Mouse (Mus musculus): Measurements from ENCODE around the gene Cped1. TPM values are rescaled to one million over a fixed set of nuclear protein-coding genes. Genes with fewer than 3 reads are reported as not detected.

Gene Cped1
- polyA plus RNA-seq, 1 experiment from 2014 or later = 30.3 TPM

GRCm38 (mm10) chr6:22047101-22047500 lies 61.4 kb downstream of the Cped1 start:
- H3K9me3 ChIP-seq (replicated peaks) = no peaks in the 10 kb centered on the region
- H3K4me3 ChIP-seq (replicated peaks) = no peak overlapping the region
- ATAC-seq (ENCODE audit: insufficient number of reproducible peaks, low FRiP score, low TSS enrichment, low read depth) = no peak
- 87% methylated on average over 2 of the region's 2 CpGs for WGBS
- H3K27ac ChIP-seq (replicated peaks) = no peak overlapping the region
- no peaks in the 10 kb centered on the region for H3K36me3 ChIP-seq
- H3K9ac ChIP-seq = no peak overlapping the region
- no peak overlapping the region for H3K4me2 ChIP-seq (replicated peaks)
- 0 out of 2 replicates have a peak, but pooled peaks cover 4% of the 10 kb centered on the region for H3K4me1 ChIP-seq
- H3K27me3 ChIP-seq = no peaks in the 10 kb centered on the region

GRCm38 (mm10) chr6:22049093-22049492 lies 63.4 kb downstream of the Cped1 start:
- H3K9me3 ChIP-seq (replicated peaks) = no peaks in the 10 kb centered on the region
- H3K9ac ChIP-seq = no peak overlapping the region
- peak overlapping the region; percentile 10; the same call in 1 of the 2 replicates for H3K4me2 ChIP-seq (replicated peaks)
- 33% methylated on average over 5 of the region's 5 CpGs for WGBS
- H3K36me3 ChIP-seq = no peaks in the 10 kb centered on the region
- no peak overlapping the region for H3K4me3 ChIP-seq (replicated peaks)
- no peaks in the 10 kb centered on the region for H3K27me3 ChIP-seq
- peak overlapping the region; percentile 72; the same call in 1 of the 2 replicates for H3K27ac ChIP-seq (replicated peaks)
- 0 out of 2 replicates have a peak, but pooled peaks cover 4% of the 10 kb centered on the region for H3K4me1 ChIP-seq
- ATAC-seq (ENCODE audit: insufficient number of reproducible peaks, low FRiP score, low TSS enrichment, low read depth) = no peak

- Histone ChIP-seq H3K4me2 (replicated peaks) (no peak overlapping the region), H3K4me3 (replicated peaks) (no peak overlapping the region), H3K9ac (no peak overlapping the region), H3K27me3 (no peaks in the 10 kb centered on the region), H3K27ac (replicated peaks) (no peak overlapping the region), H3K9me3 (replicated peaks) (no peaks in the 10 kb centered on the region), H3K4me1 (0 out of 2 replicates have a peak, but pooled peaks cover 4% of the 10 kb centered on the region), H3K36me3 (no peaks in the 10 kb centered on the region)
- ATAC-seq (ENCODE audit: insufficient number of reproducible peaks, low FRiP score, low TSS enrichment, low read depth) = no peak
- 87% methylated on average over 3 of the region's 3 CpGs for WGBS
These were observed 65.8 kb downstream of the Cped1 start for GRCm38 (mm10) chr6:22051526-22051925.

- 0 out of 2 replicates have a peak, but pooled peaks cover 4% of the 10 kb centered on the region for H3K4me1 ChIP-seq
- H3K36me3 ChIP-seq = no peaks in the 10 kb centered on the region
- no peak overlapping the region for H3K4me2 ChIP-seq (replicated peaks)
- H3K9me3 ChIP-seq (replicated peaks) = no peaks in the 10 kb centered on the region
- no peak overlapping the region for H3K9ac ChIP-seq
- no peak for ATAC-seq (ENCODE audit: insufficient number of reproducible peaks, low FRiP score, low TSS enrichment, low read depth)
- H3K27ac ChIP-seq (replicated peaks) = no peak overlapping the region
- WGBS = 93% methylated on average over 3 of the region's 3 CpGs
- H3K27me3 ChIP-seq = no peaks in the 10 kb centered on the region
- no peak overlapping the region for H3K4me3 ChIP-seq (replicated peaks)
These were observed 67.3 kb downstream of the Cped1 start for GRCm38 (mm10) chr6:22053014-22053413.

- 79% methylated on average over 4 of the region's 4 CpGs for WGBS
These were observed 78.6 kb downstream of the Cped1 start for GRCm38 (mm10) chr6:22064341-22064740.

GRCm38 (mm10) chr6:22070603-22071322 lies 85.0 kb downstream of the Cped1 start:
- 72% methylated on average over 15 of the region's 15 CpGs for WGBS
- peak overlapping the region; percentile 30 for H3K4me2 ChIP-seq (replicated peaks)
- no peaks in the 10 kb centered on the region for H3K9me3 ChIP-seq (replicated peaks)
- H3K4me3 ChIP-seq (replicated peaks) = peak overlapping the region; percentile 7
- no peak overlapping the region for H3K27ac ChIP-seq (replicated peaks)
- no peaks in the 10 kb centered on the region for H3K4me1 ChIP-seq
- no peaks in the 10 kb centered on the region for H3K36me3 ChIP-seq
- no peaks in the 10 kb centered on the region for H3K27me3 ChIP-seq
- H3K9ac ChIP-seq = no peak overlapping the region
- ATAC-seq (ENCODE audit: insufficient number of reproducible peaks, low FRiP score, low TSS enrichment, low read depth) = no peak

More at GRCm38 (mm10) chr6:22064341-22064740, 78.6 kb downstream of the Cped1 start:
- Histone ChIP-seq H3K4me3 (replicated peaks) (no peak overlapping the region), H3K4me1 (no peaks in the 10 kb centered on the region), H3K9ac (no peak overlapping the region), H3K27ac (replicated peaks) (no peak overlapping the region), H3K4me2 (replicated peaks) (no peak overlapping the region), H3K36me3 (no peaks in the 10 kb centered on the region), H3K9me3 (replicated peaks) (no peaks in the 10 kb centered on the region), H3K27me3 (no peaks in the 10 kb centered on the region)
- ATAC-seq (ENCODE audit: insufficient number of reproducible peaks, low FRiP score, low TSS enrichment, low read depth) = no peak

- ATAC-seq (ENCODE audit: insufficient number of reproducible peaks, low FRiP score, low TSS enrichment, low read depth) = no peak
These were observed 85.7 kb downstream of the Cped1 start for GRCm38 (mm10) chr6:22071323-22071840.

GRCm38 (mm10) chr6:22072737-22073136 lies 87.0 kb downstream of the Cped1 start:
- no peak overlapping the region for H3K27ac ChIP-seq (replicated peaks)
- H3K27me3 ChIP-seq = no peaks in the 10 kb centered on the region
- H3K36me3 ChIP-seq = no peaks in the 10 kb centered on the region
- H3K4me2 ChIP-seq (replicated peaks) = no peak overlapping the region
- no peaks in the 10 kb centered on the region for H3K9me3 ChIP-seq (replicated peaks)
- H3K4me1 ChIP-seq = no peaks in the 10 kb centered on the region
- no peak for ATAC-seq (ENCODE audit: insufficient number of reproducible peaks, low FRiP score, low TSS enrichment, low read depth)
- H3K4me3 ChIP-seq (replicated peaks) = no peak overlapping the region
- H3K9ac ChIP-seq = no peak overlapping the region
- 82% methylated on average over 4 of the region's 4 CpGs for WGBS

More at GRCm38 (mm10) chr6:22071323-22071840, 85.7 kb downstream of the Cped1 start:
- 30% methylated on average over 4 of the region's 4 CpGs for WGBS
- no peaks in the 10 kb centered on the region for H3K27me3 ChIP-seq
- no peaks in the 10 kb centered on the region for H3K9me3 ChIP-seq (replicated peaks)
- no peaks in the 10 kb centered on the region for H3K4me1 ChIP-seq
- H3K4me3 ChIP-seq (replicated peaks) = peak overlapping the region; percentile 7
- no peak overlapping the region for H3K9ac ChIP-seq
- peak overlapping the region; percentile 30 for H3K4me2 ChIP-seq (replicated peaks)
- H3K36me3 ChIP-seq = no peaks in the 10 kb centered on the region
- no peak overlapping the region for H3K27ac ChIP-seq (replicated peaks)

GRCm38 (mm10) chr6:22074232-22075083 lies 88.7 kb downstream of the Cped1 start:
- no peak for ATAC-seq (ENCODE audit: insufficient number of reproducible peaks, low FRiP score, low TSS enrichment, low read depth)
- H3K4me1 ChIP-seq = no peaks in the 10 kb centered on the region
- no peaks in the 10 kb centered on the region for H3K36me3 ChIP-seq
- H3K9ac ChIP-seq = no peak overlapping the region
- H3K4me3 ChIP-seq (replicated peaks) = no peak overlapping the region
- 76% methylated on average over 5 of the region's 5 CpGs for WGBS
- no peak overlapping the region for H3K27ac ChIP-seq (replicated peaks)
- no peaks in the 10 kb centered on the region for H3K27me3 ChIP-seq
- H3K9me3 ChIP-seq (replicated peaks) = no peaks in the 10 kb centered on the region
- H3K4me2 ChIP-seq (replicated peaks) = no peak overlapping the region

GRCm38 (mm10) chr6:22078686-22079264 lies 93.1 kb downstream of the Cped1 start:
- Histone ChIP-seq H3K27ac (replicated peaks) (no peak overlapping the region), H3K4me1 (no peaks in the 10 kb centered on the region), H3K9ac (no peak overlapping the region), H3K4me2 (replicated peaks) (no peak overlapping the region), H3K27me3 (no peaks in the 10 kb centered on the region), H3K4me3 (replicated peaks) (no peak overlapping the region), H3K36me3 (no peaks in the 10 kb centered on the region), H3K9me3 (replicated peaks) (no peaks in the 10 kb centered on the region)
- no peak for ATAC-seq (ENCODE audit: insufficient number of reproducible peaks, low FRiP score, low TSS enrichment, low read depth)
- WGBS = 80% methylated on average over 7 of the region's 7 CpGs

GRCm38 (mm10) chr6:22086056-22086455 lies 100.3 kb downstream of the Cped1 start:
- Histone ChIP-seq H3K27ac (replicated peaks) (no peak overlapping the region), H3K9ac (no peak overlapping the region), H3K9me3 (replicated peaks) (no peaks in the 10 kb centered on the region), H3K4me2 (replicated peaks) (no peak overlapping the region), H3K27me3 (no peaks in the 10 kb centered on the region), H3K4me3 (replicated peaks) (no peak overlapping the region), H3K36me3 (no peaks in the 10 kb centered on the region; the same call in none of the 2 replicates), H3K4me1 (no peaks in the 10 kb centered on the region)
- WGBS = 75% methylated on average over 5 of the region's 5 CpGs
- no peak for ATAC-seq (ENCODE audit: insufficient number of reproducible peaks, low FRiP score, low TSS enrichment, low read depth)

Measured in embryonic facial prominence, embryonic 15.5 days (tissue).